Mouse (Mus musculus): ENCODE results near the gene Scnn1b. TPM values are rescaled to one million over a fixed set of nuclear protein-coding genes. Genes with fewer than 3 reads are reported as not detected.
A peak's percentile ranks its signal among the peaks of the same experiment; 100 is the strongest.

Scnn1b gene
- total and polyA plus RNA-seq, 3 experiments: not detected

DNA sequence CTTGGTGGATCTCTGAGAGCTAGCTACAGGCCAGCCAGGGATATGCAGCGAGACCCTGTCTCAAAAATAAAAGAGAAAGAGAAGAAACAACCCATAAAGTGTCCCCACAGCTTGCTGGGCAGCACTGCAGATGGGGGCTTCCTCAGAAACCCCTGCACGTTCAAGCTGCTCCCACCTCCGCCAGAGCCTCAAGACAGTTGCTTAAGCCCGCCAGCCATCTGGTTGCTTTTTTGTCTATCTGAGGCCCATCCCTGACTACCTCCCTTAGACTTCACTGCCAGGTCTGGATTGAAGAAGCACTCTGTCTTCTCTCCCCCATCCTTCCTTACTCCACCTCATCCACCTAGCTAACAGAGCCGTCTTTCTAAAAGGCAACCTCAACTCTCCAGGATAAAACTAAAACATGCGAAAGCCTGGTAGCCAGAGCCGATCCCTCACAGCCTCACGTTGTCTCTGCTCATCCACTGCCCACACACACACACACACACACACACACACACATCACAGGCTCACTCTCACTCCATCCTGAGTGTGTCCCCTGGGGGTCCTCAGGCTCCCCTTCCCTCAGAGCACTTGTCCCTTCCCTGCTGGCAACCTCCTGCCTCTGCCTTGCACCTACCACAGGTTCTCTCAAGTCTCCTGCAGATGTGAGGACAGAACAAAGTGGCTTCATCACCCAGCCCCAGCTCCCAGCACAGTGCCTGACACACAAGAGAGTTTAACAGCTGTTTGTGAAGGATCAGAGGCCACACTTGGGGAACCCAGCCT is 73.5 kb downstream of the Scnn1b start:
- no peak for DNase-seq (ENCODE audit: low read depth, low spot score)
- H3K4me3 ChIP-seq (ENCODE audit: control insufficient read depth in 1 of 2, insufficient read depth in 1 of 2, low read depth in 2 of 2, low read length in 2 of 2): no peak overlapping the region
- H3K36me3 ChIP-seq (ENCODE audit: control insufficient read depth in 1 of 2, insufficient read depth in 2 of 2, low read length in 2 of 2): peaks cover 0 to 3% of the 10 kb centered on the region in 2 experiments; a peak in 3 of 4 replicates
- peaks cover 0 to 9% of the 10 kb centered on the region in 2 experiments; a peak in 2 of 4 replicates for H3K4me1 ChIP-seq (ENCODE audit: control insufficient read depth in 1 of 2, insufficient read depth in 2 of 2, low read length in 2 of 2)
- no peak overlapping the region for H3K9ac ChIP-seq (ENCODE audit: control insufficient read depth, low read depth, low read length, poor library complexity, severe bottlenecking)
- TF ChIP-seq TBP (IDR thresholded peaks at IDR 0.05; ENCODE audit: low read depth, low read length) (no peak), SMC3 (IDR thresholded peaks at IDR 0.05; ENCODE audit: low read depth, low read length) (no peak)
- H3K9me3 ChIP-seq (replicated peaks; ENCODE audit: insufficient read depth, low read length): no peaks in the 10 kb centered on the region
- no peaks in the 10 kb centered on the region for H3K79me2 ChIP-seq (ENCODE audit: control insufficient read depth, insufficient read depth, low read length, poor library complexity)
- H3K27ac ChIP-seq (ENCODE audit: control insufficient read depth, low read depth, low read length): no peak overlapping the region
- no peaks in the 10 kb centered on the region for H3K27me3 ChIP-seq (ENCODE audit: control insufficient read depth in 1 of 2, insufficient read depth in 2 of 2, low read length in 2 of 2)

DNA sequence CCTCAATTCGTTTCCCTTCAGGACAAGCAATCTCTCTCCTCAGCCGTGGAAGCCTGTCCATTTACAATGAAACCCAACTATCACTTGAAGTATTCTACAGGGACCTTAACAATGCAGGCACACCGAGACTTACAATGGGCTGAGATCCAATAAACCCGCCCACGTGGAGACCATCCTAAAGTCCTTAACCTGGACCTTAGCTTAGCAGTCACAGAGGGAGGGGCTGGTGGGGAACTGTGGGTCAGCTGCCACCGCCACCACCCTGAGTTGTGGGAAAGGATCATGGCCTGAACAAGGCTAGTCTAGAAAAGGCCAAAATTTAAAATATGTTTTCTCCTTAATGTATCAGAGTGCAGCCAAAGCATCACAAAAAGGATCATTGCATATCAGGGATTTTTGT is 74.4 kb downstream of the Scnn1b start:
- DNase-seq (ENCODE audit: low read depth, low spot score): no peak
- no peaks in the 10 kb centered on the region for H3K27me3 ChIP-seq (ENCODE audit: control insufficient read depth in 1 of 2, insufficient read depth in 2 of 2, low read length in 2 of 2)
- H3K9ac ChIP-seq (ENCODE audit: control insufficient read depth, low read depth, low read length, poor library complexity, severe bottlenecking): no peak overlapping the region
- H3K9me3 ChIP-seq (replicated peaks; ENCODE audit: insufficient read depth, low read length): no peaks in the 10 kb centered on the region
- peaks cover 0 to 3% of the 10 kb centered on the region in 2 experiments; a peak in 3 of 4 replicates for H3K36me3 ChIP-seq (ENCODE audit: control insufficient read depth in 1 of 2, insufficient read depth in 2 of 2, low read length in 2 of 2)
- no peak overlapping the region for H3K4me3 ChIP-seq (ENCODE audit: control insufficient read depth in 1 of 2, insufficient read depth in 1 of 2, low read depth in 2 of 2, low read length in 2 of 2)
- H3K4me1 ChIP-seq (ENCODE audit: control insufficient read depth in 1 of 2, insufficient read depth in 2 of 2, low read length in 2 of 2): peaks cover 0 to 9% of the 10 kb centered on the region in 2 experiments; a peak in 2 of 4 replicates
- no peak overlapping the region for H3K27ac ChIP-seq (ENCODE audit: control insufficient read depth, low read depth, low read length)
- no peaks in the 10 kb centered on the region for H3K79me2 ChIP-seq (ENCODE audit: control insufficient read depth, insufficient read depth, low read length, poor library complexity)
- no peak for TF ChIP-seq MEF2A (IDR thresholded peaks at IDR 0.05; ENCODE audit: extremely low read depth, insufficient replicate concordance, low read depth, low read length, poor library complexity, severe bottlenecking)
- no peak for TF ChIP-seq CHD1 (IDR thresholded peaks at IDR 0.05; ENCODE audit: low read depth, low read length)
- no peak for TF ChIP-seq JUND (IDR thresholded peaks at IDR 0.05; ENCODE audit: low read depth, low read length)
- no peak for TF ChIP-seq RCOR1 (IDR thresholded peaks at IDR 0.05; ENCODE audit: low read depth, low read length)
- no peak for TF ChIP-seq BHLHE40 (IDR thresholded peaks at IDR 0.05; ENCODE audit: borderline replicate concordance, low read depth, low read length)
- TF ChIP-seq MXI1 (IDR thresholded peaks at IDR 0.05; ENCODE audit: low read depth, low read length): no peak
- no peak for TF ChIP-seq EP300 (IDR thresholded peaks at IDR 0.05; ENCODE audit: low read depth in 1 of 2, low read length in 2 of 2)
- TF ChIP-seq CTCF (IDR thresholded peaks at IDR 0.05 in 2 of 3, conservative IDR thresholded peaks at IDR 0.05 in 1 of 3; ENCODE audit: control insufficient read depth in 1 of 3, insufficient read depth in 1 of 3, low read depth in 2 of 3, low read length in 3 of 3, poor library complexity in 1 of 3, severe bottlenecking in 1 of 3): no peak

DNA sequence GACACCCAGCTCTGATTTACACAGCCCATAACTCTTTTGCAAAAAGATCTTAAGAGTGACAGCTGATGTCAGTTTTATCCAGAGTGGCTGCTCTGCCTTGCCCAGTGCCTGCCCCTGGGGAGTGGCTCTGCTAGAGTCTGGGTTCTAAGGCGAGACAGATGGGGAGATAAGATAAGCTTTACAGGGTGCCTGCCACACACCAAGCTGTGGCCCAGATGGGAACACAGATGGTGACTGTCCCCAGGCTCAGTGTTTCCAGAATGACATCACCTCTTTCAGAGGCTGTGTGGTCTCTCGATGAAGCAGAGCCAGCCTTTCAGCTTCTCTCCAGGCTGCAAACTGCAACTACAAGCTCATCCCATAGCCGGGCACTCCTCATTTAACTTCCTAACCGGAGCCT is 74.9 kb downstream of the Scnn1b start:
- peaks cover 0 to 9% of the 10 kb centered on the region in 2 experiments; a peak in 2 of 4 replicates for H3K4me1 ChIP-seq (ENCODE audit: control insufficient read depth in 1 of 2, insufficient read depth in 2 of 2, low read length in 2 of 2)
- peak; percentile 42 for DNase-seq (ENCODE audit: low read depth, low spot score)
- TF ChIP-seq USF1 (IDR thresholded peaks at IDR 0.05; ENCODE audit: low read depth, low read length) (no peak), POLR2AphosphoS2 (IDR thresholded peaks at IDR 0.05; ENCODE audit: low read length) (no peak), BHLHE40 (IDR thresholded peaks at IDR 0.05; ENCODE audit: borderline replicate concordance, low read depth, low read length) (no peak), GATA1 (IDR thresholded peaks at IDR 0.05; ENCODE audit: low read depth, low read length) (peak; percentile 47; the same call in 1 of the 2 replicates), MXI1 (IDR thresholded peaks at IDR 0.05; ENCODE audit: low read depth, low read length) (no peak), POLR2A (IDR thresholded peaks at IDR 0.05; ENCODE audit: control insufficient read depth in 1 of 2, insufficient read depth in 1 of 2, low read depth in 1 of 2, low read length in 2 of 2, poor library complexity in 1 of 2) (no peak), ETS1 (IDR thresholded peaks at IDR 0.05; ENCODE audit: low read depth, low read length) (peak; percentile 64), TCF12 (IDR thresholded peaks at IDR 0.05; ENCODE audit: low read depth, low read length) (0 out of 2 replicates have a peak, but pooled peaks have one; percentile 17), TAL1 (IDR thresholded peaks at IDR 0.05; ENCODE audit: low read length) (peak; percentile 25; the same call in 1 of the 2 replicates)
- H3K9me3 ChIP-seq (replicated peaks; ENCODE audit: insufficient read depth, low read length): no peaks in the 10 kb centered on the region
- no peak overlapping the region for H3K9ac ChIP-seq (ENCODE audit: control insufficient read depth, low read depth, low read length, poor library complexity, severe bottlenecking)
- H3K4me3 ChIP-seq (ENCODE audit: control insufficient read depth in 1 of 2, insufficient read depth in 1 of 2, low read depth in 2 of 2, low read length in 2 of 2): no peak overlapping the region
- H3K27ac ChIP-seq (ENCODE audit: control insufficient read depth, low read depth, low read length): no peak overlapping the region
- no peaks in the 10 kb centered on the region for H3K79me2 ChIP-seq (ENCODE audit: control insufficient read depth, insufficient read depth, low read length, poor library complexity)
- H3K36me3 ChIP-seq (ENCODE audit: control insufficient read depth in 1 of 2, insufficient read depth in 2 of 2, low read length in 2 of 2): peaks cover 0 to 3% of the 10 kb centered on the region in 2 experiments; a peak in 3 of 4 replicates
- H3K27me3 ChIP-seq (ENCODE audit: control insufficient read depth in 1 of 2, insufficient read depth in 2 of 2, low read length in 2 of 2): no peaks in the 10 kb centered on the region
